Mouse (Mus musculus) intestine, postnatal 0 days (tissue): ENCODE results near the gene Stau1. TPM values are rescaled to one million over a fixed set of nuclear protein-coding genes. Genes with fewer than 3 reads are reported as not detected.

Source experiments
- ATAC-seq: fragments of 200-750 bp; cut with Nextera tagmentation; 2 replicates; pipeline ENCODE4 v1.8.0; 2017; ENCODE audit warnings: mild to moderate bottlenecking, moderate TSS enrichment, moderate library complexity
- H3K27ac ChIP-seq: fragments of 300-500 bp; sonication (generic); 2 replicates; pipeline ENCODE4 v1.5.1; 2014; ENCODE audit warnings: mild to moderate bottlenecking, low read depth, low read length, moderate library complexity
- H3K27me3 ChIP-seq: fragments of 300-500 bp; sonication (generic); replicated peaks from 2 replicates; pipeline ENCODE4 v1.6.1; 2014; ENCODE audit warnings: low read length, mixed read lengths; ENCODE audit not compliant: control insufficient read depth, insufficient read depth
- H3K36me3 ChIP-seq: fragments of 300-500 bp; sonication (generic); 2 replicates; pipeline ENCODE4 v1.6.1; 2014; ENCODE audit warnings: mild to moderate bottlenecking, moderate library complexity; ENCODE audit not compliant: control insufficient read depth, insufficient read depth
- H3K4me1 ChIP-seq: fragments of 300-500 bp; sonication (generic); replicated peaks from 2 replicates; pipeline ENCODE4 v1.6.1; 2014; ENCODE audit warnings: antibody characterized with exemption, low read length, mixed read lengths; ENCODE audit not compliant: control insufficient read depth, insufficient read depth
- H3K4me2 ChIP-seq: fragments of 300-500 bp; sonication (generic); replicated peaks from 2 replicates; pipeline ENCODE4 v1.6.1; 2014; ENCODE audit warnings: low read depth, mild to moderate bottlenecking, moderate library complexity
- H3K4me3 ChIP-seq: fragments of 300-500 bp; sonication (generic); 2 replicates; pipeline ENCODE4 v1.5.1; 2014; ENCODE audit warnings: low read depth, low read length
- H3K9ac ChIP-seq: fragments of 300-500 bp; sonication (generic); 2 replicates; pipeline ENCODE4 v1.6.1; 2014; ENCODE audit warnings: mild to moderate bottlenecking, low read depth, low read length
- H3K9me3 ChIP-seq: fragments of 300-500 bp; sonication (generic); 2 replicates; pipeline ENCODE4 v1.6.1; 2016; ENCODE audit warnings: mixed run types; ENCODE audit not compliant: control insufficient read depth
- CTCF ChIP-seq: sonication (generic); IDR thresholded peaks from 2 replicates; pipeline ENCODE4 v1.5.1; 2016; ENCODE audit warnings: low read depth, mild to moderate bottlenecking, control low read depth, antibody characterized with exemption, moderate library complexity
- WGBS: fragments of 180-500 bp; shearing (Covaris S2); extraction: QIAGEN DNeasy Blood & Tissue Kit; methylation state at CpG from one replicate; pipeline ENCODE4 v1.1.7; 2014; 5-methylcytosine and 5-hydroxymethylcytosine counted together
- polyA plus RNA-seq: library from polyadenylated mRNA; unstranded; fragments of >200 nt; fragmentation: Nextera tagmentation; extraction: Ambion mirVana; gene quantifications from 2 replicates; pipeline ENCODE4 v1.2.1, GENCODE M21; 2015

Gene Stau1
- polyA plus RNA-seq, 1 experiment from 2014 or later = 30.0 TPM

GRCm38 (mm10) chr2:166960648-166961330 lies 35.3 kb downstream of the Stau1 start:
- WGBS = 76% methylated on average over 7 of the region's 8 CpGs
- H3K9me3 ChIP-seq = no peaks in the 10 kb centered on the region
- TF ChIP-seq CTCF = no peak

GRCm38 (mm10) chr2:166956805-166957204 lies 39.3 kb downstream of the Stau1 start:
- peak; percentile 70 for TF ChIP-seq CTCF
- no peak overlapping the region for H3K4me3 ChIP-seq
- WGBS = 57% methylated on average over 7 of the region's 7 CpGs
- H3K36me3 ChIP-seq = peaks cover 67% of the 10 kb centered on the region
- ATAC-seq = no peak
- no peak overlapping the region for H3K9ac ChIP-seq
- H3K4me1 ChIP-seq = no peaks in the 10 kb centered on the region
- no peak overlapping the region for H3K4me2 ChIP-seq
- H3K27me3 ChIP-seq = no peaks in the 10 kb centered on the region
- H3K9me3 ChIP-seq = no peaks in the 10 kb centered on the region
- no peak overlapping the region for H3K27ac ChIP-seq

More at GRCm38 (mm10) chr2:166960648-166961330, 35.3 kb downstream of the Stau1 start:
- Histone ChIP-seq H3K4me2 (no peak overlapping the region), H3K27ac (no peak overlapping the region), H3K36me3 (peaks cover 35% of the 10 kb centered on the region), H3K4me3 (no peak overlapping the region), H3K27me3 (no peaks in the 10 kb centered on the region), H3K9ac (no peak overlapping the region), H3K4me1 (no peaks in the 10 kb centered on the region)
- ATAC-seq = no peak

GRCm38 (mm10) chr2:166952151-166952550 lies 43.9 kb downstream of the Stau1 start:
- WGBS = 83% methylated on average over 6 of the region's 6 CpGs
- Histone ChIP-seq H3K4me1 (no peaks in the 10 kb centered on the region), H3K9me3 (no peaks in the 10 kb centered on the region), H3K36me3 (peaks cover 86% of the 10 kb centered on the region), H3K27me3 (no peaks in the 10 kb centered on the region), H3K4me2 (no peak overlapping the region), H3K9ac (no peak overlapping the region), H3K27ac (no peak overlapping the region), H3K4me3 (no peak overlapping the region)
- no peak for ATAC-seq
- TF ChIP-seq CTCF = no peak

DNA sequence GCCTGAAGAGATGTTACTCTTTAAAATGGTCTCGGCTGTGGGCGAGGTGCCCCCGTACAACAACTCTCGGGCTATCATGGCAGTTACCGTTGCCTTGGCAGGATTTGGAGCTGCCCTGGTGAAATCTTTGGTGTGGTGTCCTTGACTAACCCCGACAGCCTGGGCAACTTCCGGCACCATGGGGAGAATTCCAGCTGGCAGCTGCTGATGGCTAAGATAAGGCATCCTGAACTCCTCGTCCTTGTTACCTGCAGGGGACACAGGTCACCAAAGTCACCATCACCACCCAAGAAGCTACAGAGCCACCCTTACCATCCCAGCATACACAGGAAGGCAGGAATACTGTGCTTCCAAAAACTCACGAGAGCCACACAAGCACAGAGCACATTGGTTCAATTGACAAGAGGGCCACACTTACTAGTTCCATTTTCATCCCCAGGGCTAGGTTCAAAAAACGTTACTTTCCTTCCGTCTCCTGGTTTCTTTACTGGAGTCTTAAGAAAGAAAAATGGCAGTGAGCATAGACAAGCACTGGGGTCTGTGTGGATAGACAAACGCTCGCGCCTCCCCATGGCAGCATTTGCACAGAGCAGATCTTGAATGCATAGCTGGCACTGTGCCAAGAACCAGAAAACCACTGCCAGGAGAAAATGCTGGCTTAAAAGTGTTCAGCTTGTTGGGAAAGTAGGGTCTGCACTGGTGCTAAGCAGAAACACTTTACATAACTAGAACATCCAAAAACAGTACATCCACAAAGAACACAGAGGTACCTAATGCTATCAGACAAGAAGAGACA lies 45.0 kb downstream of the Stau1 start:
- no peak for TF ChIP-seq CTCF
- H3K9me3 ChIP-seq = no peaks in the 10 kb centered on the region
- peaks cover 93% of the 10 kb centered on the region for H3K36me3 ChIP-seq
- H3K4me3 ChIP-seq = no peak overlapping the region
- no peaks in the 10 kb centered on the region for H3K4me1 ChIP-seq
- H3K27ac ChIP-seq = no peak overlapping the region
- H3K27me3 ChIP-seq = no peaks in the 10 kb centered on the region
- H3K9ac ChIP-seq = no peak overlapping the region
- 74% methylated on average over 14 of the region's 14 CpGs for WGBS
- ATAC-seq = no peak
- no peak overlapping the region for H3K4me2 ChIP-seq

DNA sequence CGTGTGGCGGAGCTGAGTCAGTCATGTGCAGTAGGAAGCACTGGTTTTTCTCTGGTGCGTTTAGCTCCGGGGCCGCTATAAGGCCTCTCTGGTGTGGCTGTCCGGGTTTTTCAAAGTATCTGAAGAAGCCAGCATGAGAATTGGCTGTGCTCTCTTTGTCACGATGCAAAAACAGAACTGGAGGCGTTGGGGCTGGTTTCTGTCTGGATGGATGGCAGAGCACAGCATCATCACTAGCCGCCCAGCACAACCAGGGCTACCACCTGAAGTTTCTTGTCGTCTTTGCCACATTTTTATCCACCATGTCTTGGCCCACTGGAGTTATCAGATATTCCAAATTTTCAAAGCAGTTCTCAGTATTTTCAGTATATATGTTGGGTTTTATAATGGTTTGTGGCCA lies 47.2 kb downstream of the Stau1 start:
- H3K9me3 ChIP-seq = no peaks in the 10 kb centered on the region
- no peaks in the 10 kb centered on the region for H3K27me3 ChIP-seq
- no peak for TF ChIP-seq CTCF
- ATAC-seq = no peak
- no peak overlapping the region for H3K9ac ChIP-seq
- H3K4me2 ChIP-seq = no peak overlapping the region
- H3K4me1 ChIP-seq = no peaks in the 10 kb centered on the region
- H3K36me3 ChIP-seq = peaks cover 89% of the 10 kb centered on the region
- H3K27ac ChIP-seq = no peak overlapping the region
- WGBS = 93% methylated on average over 10 of the region's 10 CpGs
- no peak overlapping the region for H3K4me3 ChIP-seq

GRCm38 (mm10) chr2:166948246-166948645 lies 47.9 kb downstream of the Stau1 start:
- no peak for TF ChIP-seq CTCF
- no peaks in the 10 kb centered on the region for H3K27me3 ChIP-seq
- no peak overlapping the region for H3K9ac ChIP-seq
- 67% methylated on average over 1 of the region's 1 CpGs for WGBS
- no peak overlapping the region for H3K4me2 ChIP-seq
- H3K27ac ChIP-seq = no peak overlapping the region
- no peak overlapping the region for H3K4me3 ChIP-seq
- no peaks in the 10 kb centered on the region for H3K4me1 ChIP-seq
- no peaks in the 10 kb centered on the region for H3K9me3 ChIP-seq
- H3K36me3 ChIP-seq = peaks cover 90% of the 10 kb centered on the region
- ATAC-seq = no peak
